In the genomic region with DNA sequence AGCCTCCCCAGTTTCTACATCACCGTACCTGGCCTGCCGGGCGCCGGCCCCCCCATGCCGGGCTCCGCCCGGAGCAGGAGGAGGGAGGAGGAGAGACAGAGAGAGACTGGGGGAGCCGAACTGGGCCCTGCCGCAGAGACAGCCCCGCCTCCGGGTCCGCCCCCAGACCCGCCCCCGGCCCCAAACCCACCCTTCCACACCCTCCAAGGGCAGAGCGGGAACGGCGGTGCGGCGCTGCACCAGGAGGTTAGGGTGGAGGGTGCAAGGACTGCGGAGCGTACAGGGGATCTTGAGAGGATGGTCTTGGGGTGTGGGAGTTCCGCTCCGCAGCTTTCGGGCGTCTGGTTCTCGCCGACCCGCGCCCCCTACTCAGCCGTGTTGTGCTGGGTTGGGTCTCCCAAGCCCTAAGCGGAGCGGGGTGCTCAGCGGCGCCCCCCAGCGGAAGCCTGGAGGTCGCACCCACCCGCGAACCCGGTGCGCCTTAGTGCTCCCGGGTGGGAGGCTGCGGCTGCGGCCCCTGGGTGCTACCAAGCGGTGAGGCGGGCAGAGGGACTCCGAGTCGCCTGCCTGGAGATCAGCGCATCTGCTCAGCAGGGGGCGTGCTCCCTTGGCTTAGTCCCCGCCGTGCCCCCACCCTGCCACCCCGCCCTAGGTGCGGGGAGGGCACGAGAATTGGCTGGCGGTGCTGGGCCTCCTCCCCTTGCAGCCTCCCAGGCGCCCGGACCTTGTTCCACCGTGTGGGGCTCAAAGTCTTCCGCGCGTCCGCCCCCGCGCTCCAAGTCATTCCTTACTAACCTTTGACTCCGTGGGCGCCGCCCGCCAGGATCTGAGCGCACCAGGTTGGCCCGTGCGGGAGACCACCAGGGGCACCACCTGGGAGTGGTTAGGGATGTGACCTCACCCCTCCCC, we compare ENCODE assay signal across 8 mouse cellular contexts. TPM values are rescaled to one million over a fixed set of nuclear protein-coding genes. Genes with fewer than 3 reads are reported as not detected.
DNase-seq lines count a peak whose midpoint lies in the region; ATAC-seq and TF ChIP-seq lines count a peak whose summit lies in the region.

A gene (minus strand): TSS at position 585 of the 909 bp plus-strand sequence.

- H3K4me2 ChIP-seq in forebrain, embryonic 13.5 days, result peak within 1 kb of the TSS; percentile 91
- H3K4me2 ChIP-seq in lung, embryonic 16.5 days (ENCODE audit: low read depth, low read length), result peak within 1 kb of the TSS; percentile 96

- DNase-seq in ES-E14 (ENCODE audit: low read depth, low spot score), result peak; percentile 63
- peak; percentile 79 for DNase-seq in c-Kit-positive CD71-positive TER-119-positive erythroid progenitor cells, embryonic 14.5 days (ENCODE audit: low spot score)
- DNase-seq in heart, postnatal 25 days (ENCODE audit: low spot score), result peak; percentile 42
- DNase-seq in layer of hippocampus, adult 8-10 months (ENCODE audit: low spot score in 2 of 2), result peak in 1 of 2 experiments; percentile 77
- peak; percentile 75 for DNase-seq in ovary, adult 18-20 months (ENCODE audit: low spot score)
- peak; percentile 93 to 96 for DNase-seq in thymus, postnatal 10 days (ENCODE audit: low spot score in 2 of 2)

- intact Hi-C loops in heart, postnatal 25 days (cut with DNase I), result no loop called here

- H3K9ac ChIP-seq in ES-E14 (ENCODE audit: insufficient read depth, low read depth, low read length, poor library complexity, severe bottlenecking), result peak within 1 kb of the TSS; percentile 87
- H3K9ac ChIP-seq in forebrain, embryonic 13.5 days, result peak within 1 kb of the TSS; percentile 81
- peak within 1 kb of the TSS; percentile 74 for H3K9ac ChIP-seq in lung, embryonic 16.5 days (ENCODE audit: low read length)

- no peaks in the 10 kb centered on the region for H3K27me3 ChIP-seq in forebrain, embryonic 13.5 days
- H3K27me3 ChIP-seq in lung, embryonic 16.5 days (ENCODE audit: control insufficient read depth, insufficient read depth, low read depth, low read length), result no peaks in the 10 kb centered on the region

- peak within 1 kb of the TSS; percentile 90 to 98 for H3K4me3 ChIP-seq in ES-E14 (ENCODE audit: insufficient read depth in 1 of 2, low read depth in 1 of 2, low read length in 2 of 2, poor library complexity in 1 of 2, severe bottlenecking in 1 of 2)
- H3K4me3 ChIP-seq in forebrain, embryonic 13.5 days, result peak within 1 kb of the TSS; percentile 63
- peak within 1 kb of the TSS; percentile 72 for H3K4me3 ChIP-seq in lung, embryonic 16.5 days (ENCODE audit: low read length)

- in situ Hi-C loops in ES-E14 (cut with MboI; ENCODE audit: low sequenced_read_pairs in 2 of 2, unreplicated experiment in 2 of 2), result no loop called here

- H3K9me3 ChIP-seq in ES-E14 (ENCODE audit: control insufficient read depth, insufficient read depth, low read depth, low read length), result no peaks in the 10 kb centered on the region
- H3K9me3 ChIP-seq in forebrain, embryonic 13.5 days (replicated peaks), result no peaks in the 10 kb centered on the region
- H3K9me3 ChIP-seq in lung, embryonic 16.5 days (ENCODE audit: control insufficient read depth, low read length), result no peaks in the 10 kb centered on the region

- peak; percentile 88 for ATAC-seq in forebrain, embryonic 13.5 days
- peak; percentile 84 for ATAC-seq in lung, embryonic 16.5 days (ENCODE audit: low read depth)

- peaks cover 3% of the 10 kb centered on the region; the same call in 1 of the 2 replicates for H3K36me3 ChIP-seq in ES-E14 (ENCODE audit: control insufficient read depth, insufficient read depth, low read length, poor library complexity, severe bottlenecking)
- peaks cover 17% of the 10 kb centered on the region for H3K36me3 ChIP-seq in forebrain, embryonic 13.5 days (ENCODE audit: poor library complexity, severe bottlenecking)
- no peaks in the 10 kb centered on the region for H3K36me3 ChIP-seq in lung, embryonic 16.5 days (ENCODE audit: control insufficient read depth, insufficient read depth, low read length)

- H3K27ac ChIP-seq in ES-E14 (ENCODE audit: insufficient read depth, low read depth, low read length, poor library complexity, severe bottlenecking), result peak within 1 kb of the TSS; percentile 37; the same call in 1 of the 2 replicates
- peak within 1 kb of the TSS; percentile 78 for H3K27ac ChIP-seq in forebrain, embryonic 13.5 days
- H3K27ac ChIP-seq in lung, embryonic 16.5 days (ENCODE audit: low read length), result peak within 1 kb of the TSS; percentile 59

- peaks cover 2 to 21% of the 10 kb centered on the region in 2 experiments; a peak in 3 of 4 replicates for H3K4me1 ChIP-seq in ES-E14 (ENCODE audit: control insufficient read depth in 2 of 2, insufficient read depth in 2 of 2, low read length in 2 of 2, poor library complexity in 1 of 2)
- H3K4me1 ChIP-seq in forebrain, embryonic 13.5 days, result peaks cover 43% of the 10 kb centered on the region
- peaks cover 21% of the 10 kb centered on the region for H3K4me1 ChIP-seq in lung, embryonic 16.5 days (replicated peaks; ENCODE audit: control insufficient read depth, insufficient read depth, low read length)

- WGBS in forebrain, embryonic 13.5 days, result 0% methylated on average over 58 of the region's 71 CpGs
- WGBS in lung, embryonic 16.5 days, result under 1% methylated on average over 56 of the region's 71 CpGs

TF ChIP-seq in ES-E14, 5 proteins besides CTCF, POLR2A, EP300 and RAD21:
- no peak for TF ChIP-seq MAFK (IDR thresholded peaks at IDR 0.05; ENCODE audit: insufficient read depth, low read depth, low read length)
- no peak for TF ChIP-seq ZC3H11A (IDR thresholded peaks at IDR 0.05; ENCODE audit: borderline replicate concordance, low read depth, low read length)
- TF ChIP-seq CHD2 (IDR thresholded peaks at IDR 0.05; ENCODE audit: low read depth, low read length), result no peak
- TF ChIP-seq ZNF384 (IDR thresholded peaks at IDR 0.05; ENCODE audit: low read depth, low read length), result no peak
- TF ChIP-seq HCFC1 (IDR thresholded peaks at IDR 0.05; ENCODE audit: borderline replicate concordance, insufficient read depth, low read length), result no peak

RNA-seq across cellular contexts. Expression of the gene that starts here (rescaled TPM):
- total RNA-seq in ES-E14 (2012; rRNA removed), result 5.9 and 7.4 TPM in 2 replicates
- polyA plus RNA-seq in forebrain, embryonic 13.5 days (2015; fragmentation: Nextera tagmentation; extraction: Ambion mirVana), result 25.0 and 26.5 TPM in 2 replicates
- total RNA-seq in heart, postnatal 25 days (2021), result under 1 TPM; 0.98 to 0.99 TPM
- 10 to 100 TPM; 64.7 to 77.5 (median 68.4) TPM for total RNA-seq in layer of hippocampus, adult 8-10 months (2022)
- 1.6 and 1.9 TPM in 2 replicates for polyA plus RNA-seq in lung, embryonic 16.5 days (2015; fragmentation: Nextera tagmentation; extraction: Ambion mirVana)

Comparison
In these comparisons a context has a peak if more than half of its experiments do, and no peak if none do; other contexts are left out.
1. Peak in DNase-seq in heart, postnatal 25 days; RNA of the gene not detected or under 1 TPM.